40 mouse cellular contexts compared by ENCODE assay signal in the genomic region with DNA sequence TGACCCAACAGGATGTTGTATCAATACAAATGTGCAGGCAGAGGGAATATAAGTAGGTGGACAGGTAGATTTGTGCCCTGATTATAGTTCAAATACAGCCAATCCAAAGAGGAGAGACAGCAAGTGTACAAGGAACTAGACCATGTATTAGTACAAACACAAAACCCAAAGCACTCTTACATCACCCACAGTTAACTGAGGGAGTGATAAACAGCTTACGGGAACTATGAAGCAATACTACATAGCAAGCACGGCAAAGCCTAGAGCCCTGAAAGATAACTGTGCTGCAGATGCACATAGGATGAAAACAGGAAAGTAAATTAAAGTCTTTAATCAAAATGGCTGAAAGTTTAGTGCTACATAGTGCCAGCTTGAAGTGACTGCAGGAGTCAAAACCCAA. TPM values are rescaled to one million over a fixed set of nuclear protein-coding genes. Genes with fewer than 3 reads are reported as not detected.
"Had no signal": no experiment of that assay in that cellular context is flagged by ENCODE, and none has a peak within 500 bp of the region (broad histone marks: within the 10 kb centered on the region; RNA-seq: fewer than 3 reads in every experiment).

No protein-coding gene starts in this region.

- H3K4me1 ChIP-seq: heart, embryonic 13.5 days; heart, embryonic 15.5 days; hindbrain, embryonic 13.5 days; hindbrain, embryonic 15.5 days; kidney, embryonic 15.5 days; limb, embryonic 10.5 days; limb, embryonic 12.5 days; liver, embryonic 12.5 days had no signal

- H3K4me2 ChIP-seq: heart, embryonic 11.5 days; heart, embryonic 13.5 days; heart, embryonic 15.5 days; hindbrain, embryonic 13.5 days; hindbrain, embryonic 15.5 days; kidney, embryonic 15.5 days; limb, embryonic 12.5 days; liver, embryonic 12.5 days had no signal

- H3K27ac ChIP-seq: heart, adult 2 months; heart, embryonic 13.5 days; heart, embryonic 15.5 days; hindbrain, embryonic 13.5 days; hindbrain, embryonic 15.5 days; hindbrain, postnatal 0 days; kidney, embryonic 15.5 days; kidney, postnatal 0 days; left cerebral cortex, adult 2 months; limb, embryonic 10.5 days; limb, embryonic 12.5 days; liver, embryonic 12.5 days had no signal

- H3K27me3 ChIP-seq: heart, embryonic 13.5 days; heart, embryonic 15.5 days; hindbrain, embryonic 13.5 days; hindbrain, embryonic 15.5 days; kidney, embryonic 15.5 days; limb, embryonic 12.5 days; liver, embryonic 12.5 days had no signal

- DNase-seq: gastrocnemius, postnatal 14 days; heart, adult 11 months; heart, adult 2 months; heart, postnatal 14 days; heart, postnatal 36 days; kidney, adult 11 months; kidney, adult 2 months; kidney, adult 9 months; kidney, postnatal 14 days; kidney, postnatal 36 days; liver had no signal

- H3K4me3 ChIP-seq: heart, adult 2 months; heart, embryonic 13.5 days; heart, embryonic 15.5 days; hindbrain, embryonic 13.5 days; hindbrain, embryonic 15.5 days; kidney, embryonic 15.5 days; left cerebral cortex, adult 2 months; limb, embryonic 10.5 days; limb, embryonic 12.5 days; liver, embryonic 12.5 days had no signal

- H3K9ac ChIP-seq: heart, embryonic 13.5 days; heart, embryonic 15.5 days; hindbrain, embryonic 13.5 days; hindbrain, embryonic 15.5 days; kidney, embryonic 15.5 days; limb, embryonic 12.5 days; liver, embryonic 12.5 days had no signal

- ATAC-seq: hindbrain, postnatal 0 days; intestine, embryonic 16.5 days; liver, embryonic 12.5 days had no signal

- H3K9me3 ChIP-seq: heart, embryonic 13.5 days; heart, embryonic 15.5 days; hindbrain, embryonic 13.5 days; hindbrain, embryonic 15.5 days; kidney, embryonic 15.5 days; limb, embryonic 10.5 days; limb, embryonic 12.5 days; liver, embryonic 12.5 days had no signal

RNA-seq across cellular contexts. Expression of a gene that starts 12.9 kb away (rescaled TPM):
- total RNA-seq: gastrocnemius, adult 18-20 months; gastrocnemius, adult 8-10 months; gastrocnemius, postnatal 14 days; gastrocnemius, postnatal 4 days; heart, adult 2 months; heart, postnatal 14 days; heart, postnatal 36 days; hematopoietic stem cell, adult 5-6 weeks; hindbrain, postnatal 0 days; layer of hippocampus, adult 18-20 months; layer of hippocampus, adult 8-10 months; layer of hippocampus, postnatal 10 days; layer of hippocampus, postnatal 25 days; left cerebral cortex, adult 2 months; left cerebral cortex, postnatal 14 days; left cerebral cortex, postnatal 36 days had no signal
- polyA plus RNA-seq: frontal cortex, adult 2 months; heart, embryonic 11.5 days; heart, embryonic 13.5 days; heart, embryonic 15.5 days; heart, postnatal 0 days; hindbrain, embryonic 11.5 days; hindbrain, embryonic 13.5 days; hindbrain, embryonic 15.5 days; hindbrain, postnatal 0 days; intestine, embryonic 14.5 days; intestine, embryonic 16.5 days; kidney, adult 2 months; kidney, embryonic 15.5 days; kidney, postnatal 0 days; large intestine, adult 2 months; limb, embryonic 10.5 days; limb, embryonic 12.5 days; limb, embryonic 14.5 days; liver, embryonic 12.5 days had no signal

RNA-seq across cellular contexts. Expression of a gene that starts 16.7 kb away (rescaled TPM):
- total RNA-seq: gastrocnemius, adult 18-20 months; gastrocnemius, adult 8-10 months; gastrocnemius, postnatal 14 days; gastrocnemius, postnatal 4 days; heart, adult 2 months; heart, postnatal 36 days; hematopoietic stem cell, adult 5-6 weeks had no signal
- polyA plus RNA-seq: heart, embryonic 11.5 days; heart, embryonic 13.5 days; heart, embryonic 15.5 days; heart, postnatal 0 days; intestine, embryonic 14.5 days; kidney, postnatal 0 days; limb, embryonic 12.5 days; liver, embryonic 12.5 days had no signal

RNA-seq across cellular contexts. Expression of a gene that starts 19.7 kb away (rescaled TPM):
- total RNA-seq: gastrocnemius, adult 18-20 months; gastrocnemius, adult 8-10 months; gastrocnemius, postnatal 14 days; gastrocnemius, postnatal 4 days; heart, adult 2 months; heart, postnatal 14 days; heart, postnatal 36 days; hematopoietic stem cell, adult 5-6 weeks; hindbrain, postnatal 0 days; layer of hippocampus, adult 18-20 months; layer of hippocampus, adult 8-10 months; layer of hippocampus, postnatal 10 days; layer of hippocampus, postnatal 25 days; left cerebral cortex, adult 2 months; left cerebral cortex, postnatal 14 days; left cerebral cortex, postnatal 36 days had no signal
- polyA plus RNA-seq: frontal cortex, adult 2 months; heart, adult 2 months; heart, embryonic 11.5 days; heart, embryonic 13.5 days; heart, embryonic 15.5 days; heart, postnatal 0 days; hindbrain, embryonic 11.5 days; hindbrain, embryonic 13.5 days; hindbrain, embryonic 15.5 days; hindbrain, postnatal 0 days; intestine, embryonic 14.5 days; intestine, embryonic 16.5 days; kidney, adult 2 months; kidney, embryonic 15.5 days; kidney, postnatal 0 days; large intestine, adult 2 months; limb, embryonic 10.5 days; limb, embryonic 12.5 days; limb, embryonic 14.5 days; liver, embryonic 12.5 days had no signal

RNA-seq across cellular contexts. Expression of a gene that starts 37.8 kb away (rescaled TPM):
- total RNA-seq: gastrocnemius, adult 18-20 months; gastrocnemius, adult 8-10 months; gastrocnemius, postnatal 14 days; gastrocnemius, postnatal 4 days; heart, adult 2 months; heart, postnatal 14 days; heart, postnatal 36 days; hematopoietic stem cell, adult 5-6 weeks had no signal
- polyA plus RNA-seq: heart, adult 2 months; heart, embryonic 15.5 days; heart, postnatal 0 days; large intestine, adult 2 months; limb, embryonic 12.5 days; liver, embryonic 12.5 days had no signal
